Mouse (Mus musculus) monocyte, adult 2 months (primary cell): Measurements from ENCODE around the gene Rbm28.
A peak's percentile ranks its signal among the peaks of the same experiment; 100 is the strongest.
"Not testable (repeated sequence)": the region's sequence is repeated elsewhere in the genome, so short reads cannot be mapped to it uniquely, and the experiment has no call there.

Experiments used
- DNase-seq, 2 experiments: peaks; one replicate each; pipeline ENCODE4 v3.0.0; 2022; ENCODE audit warnings: low spot score in 2 of 2, low read depth in 1 of 2

The Rbm28 gene

DNA sequence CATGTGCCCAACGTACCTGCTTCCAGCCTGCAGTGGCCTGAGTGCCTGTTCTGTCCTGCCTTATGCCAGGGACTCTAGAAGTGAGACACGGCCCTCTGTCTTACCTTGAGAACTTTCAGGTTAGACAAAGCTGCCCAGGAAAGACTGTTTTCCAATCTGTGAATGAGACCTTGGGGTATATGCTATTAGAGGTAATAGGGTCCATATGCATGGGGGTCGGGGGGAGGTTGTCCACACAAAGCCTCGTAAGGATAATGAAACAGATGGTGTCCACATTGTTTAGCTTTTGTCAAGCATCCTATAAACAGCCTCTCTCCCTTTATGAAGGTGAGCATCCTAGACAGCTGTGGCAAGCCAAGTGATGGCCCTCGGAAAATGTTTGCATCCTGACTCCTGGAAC is 30.3 kb upstream of the Rbm28 start:
- no peak for DNase-seq

DNA sequence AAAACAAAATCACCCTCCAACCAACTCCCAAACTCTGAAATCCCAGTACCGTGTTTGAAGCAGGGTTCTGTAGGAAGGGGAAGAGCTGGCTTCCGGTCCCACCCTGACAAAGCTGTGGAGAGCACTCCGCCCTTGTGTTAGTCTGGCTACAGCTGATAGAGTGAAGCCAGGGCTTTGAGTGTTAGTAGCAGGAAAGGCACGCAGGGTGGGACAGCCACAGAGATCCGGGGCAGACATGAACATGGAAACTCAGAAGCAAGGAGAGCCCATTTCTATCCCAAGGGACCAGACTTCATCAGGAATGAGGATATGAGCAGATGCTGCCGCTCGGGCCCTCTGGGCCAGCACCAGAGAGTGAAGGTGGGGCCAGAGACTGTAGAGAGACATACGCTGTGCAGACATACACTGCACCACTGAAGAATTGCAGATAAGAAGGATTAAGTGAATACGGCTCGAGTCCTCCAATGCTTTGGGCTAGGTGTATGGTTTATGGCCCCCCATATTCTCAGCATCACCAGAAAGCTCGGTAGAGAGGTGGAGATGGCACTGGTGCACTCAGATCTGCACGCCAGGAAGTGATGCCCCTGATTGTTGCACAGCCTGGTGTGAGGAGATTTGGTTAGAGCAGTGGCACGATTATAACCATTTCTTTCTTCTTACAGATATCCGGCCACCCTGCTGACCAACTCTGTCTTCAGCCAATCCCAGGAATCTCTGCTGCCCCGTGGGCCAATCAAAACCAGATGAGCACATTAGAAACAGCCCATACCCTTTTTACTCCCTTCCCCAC is 29.4 kb upstream of the Rbm28 start:
- no peak for DNase-seq

DNA sequence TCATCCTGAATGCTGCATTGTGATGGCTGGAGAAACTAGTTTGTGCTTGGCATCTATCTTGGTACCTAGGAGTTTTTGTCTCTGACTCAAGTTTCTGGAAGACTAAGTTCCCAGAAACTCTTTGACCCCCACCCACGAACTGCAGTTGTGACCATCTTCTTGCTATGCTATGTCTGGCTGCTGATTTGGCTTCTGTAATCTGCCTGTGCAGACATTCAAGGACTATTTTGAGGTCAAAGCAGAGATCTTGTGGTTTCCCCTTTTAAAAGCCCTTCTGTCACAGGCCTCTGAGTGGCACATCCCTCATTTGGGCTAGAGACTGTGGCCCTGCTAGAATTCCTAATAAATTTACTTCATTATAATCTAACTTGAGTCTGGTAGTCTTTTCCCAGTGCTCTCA is 23.1 kb upstream of the Rbm28 start:
- DNase-seq, result no peak

DNA sequence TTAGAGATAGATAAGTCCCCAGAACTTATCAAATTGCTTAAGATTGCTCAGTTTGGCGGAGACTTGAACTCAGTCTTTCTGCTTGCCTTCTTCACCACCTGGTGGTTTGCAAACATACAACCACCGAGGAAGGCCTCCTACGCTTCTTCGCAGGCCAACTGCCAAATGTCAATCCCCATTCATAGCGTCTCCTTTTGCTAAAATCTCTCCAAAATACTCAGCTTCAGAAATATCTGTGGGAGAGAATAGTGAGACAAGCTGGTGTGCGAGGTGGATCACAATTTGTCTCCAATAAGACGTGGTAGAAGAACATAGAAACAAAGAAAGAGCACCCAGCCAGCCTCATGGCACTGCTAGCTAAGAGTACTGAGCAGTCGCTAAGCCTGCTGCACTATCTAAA is 15.0 kb upstream of the Rbm28 start:
- DNase-seq, result no peak

DNA sequence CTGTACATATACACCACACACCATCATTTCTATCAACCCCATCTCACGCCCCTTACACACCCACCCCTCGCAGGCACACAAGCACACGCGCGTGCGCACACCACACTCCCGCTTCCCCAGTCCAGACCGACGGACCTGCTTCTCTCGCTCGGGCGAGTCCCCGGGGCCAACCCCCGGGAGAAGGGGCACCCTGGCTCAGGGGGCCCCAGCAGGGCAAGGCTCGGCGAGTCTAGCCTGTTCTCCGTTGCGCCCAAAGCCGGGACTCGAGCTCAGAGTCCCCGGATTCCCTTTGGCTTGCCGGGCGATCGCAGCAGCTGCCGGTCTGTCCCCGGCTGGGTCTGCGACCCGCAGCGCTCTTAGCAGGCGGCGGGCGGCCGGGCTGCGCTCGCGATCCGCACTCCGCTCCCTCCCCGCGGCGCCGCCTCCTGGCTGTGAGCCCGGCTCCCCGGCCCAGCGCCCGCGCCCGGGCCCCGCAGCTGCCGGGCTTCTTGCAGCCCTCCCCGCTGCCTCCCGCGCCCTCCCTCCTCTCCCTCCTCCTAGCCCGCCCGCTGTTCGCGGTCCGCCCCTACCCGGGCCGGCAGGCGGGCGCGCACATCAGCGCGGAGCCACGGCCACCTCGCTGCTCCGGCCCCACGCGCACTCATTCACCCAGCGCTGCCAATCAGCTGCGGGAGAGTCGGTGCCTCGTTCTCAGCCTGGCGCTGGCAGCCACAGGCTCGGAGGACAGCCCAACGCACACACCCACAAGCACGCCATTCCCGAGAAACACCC is 14.3 kb upstream of the Rbm28 start, which contains the start of gene Prrt4:
Gene Prrt4, minus strand, starts transcription at position 697 of the 771 bp plus-strand sequence.
- no peak for DNase-seq

DNA sequence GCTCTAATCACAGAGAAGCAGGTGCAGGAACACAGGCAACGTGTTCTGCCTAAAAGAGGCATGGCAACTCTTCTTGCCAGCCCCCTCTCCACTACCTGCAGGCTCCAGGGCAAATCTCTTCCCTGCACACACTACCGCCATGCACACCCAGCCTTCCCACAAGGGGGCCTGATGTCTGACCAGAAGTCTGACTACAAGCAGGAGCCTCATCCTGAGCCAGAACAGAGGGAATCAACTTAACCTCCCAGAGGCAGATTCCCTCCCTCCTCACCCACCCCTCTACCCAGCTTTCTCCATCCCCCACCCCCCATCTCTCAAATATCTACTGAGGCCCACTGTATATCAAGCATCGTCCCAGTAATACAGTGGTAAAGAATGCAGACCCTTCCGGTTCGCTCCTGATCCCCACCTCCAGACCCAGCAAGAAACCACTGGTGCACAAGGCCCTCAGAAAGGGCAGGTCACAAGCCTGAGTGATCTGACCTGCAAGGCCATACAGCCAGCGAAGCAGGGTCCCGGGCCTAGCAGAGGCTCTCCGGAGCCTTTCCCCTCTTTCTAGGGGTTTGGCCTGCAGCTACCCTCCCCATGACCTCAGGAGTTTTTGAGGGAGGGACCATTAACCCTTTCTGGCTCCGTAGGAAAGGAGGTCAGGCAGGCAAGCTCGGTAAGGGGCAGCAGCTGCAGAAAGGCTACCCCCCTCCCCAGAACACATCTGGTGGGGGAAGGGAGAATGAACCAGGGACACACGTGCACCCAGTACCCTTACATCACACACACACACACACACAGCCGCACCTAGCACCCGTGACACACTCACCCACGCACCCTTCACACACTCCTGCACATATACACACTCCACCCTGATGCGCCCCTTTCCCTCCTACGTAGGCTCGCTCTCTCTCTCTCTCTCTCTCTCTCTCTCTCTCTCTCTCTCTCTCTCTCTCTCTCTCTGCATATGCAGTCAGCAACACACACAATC is 13.4 kb upstream of the Rbm28 start:
- no peak for DNase-seq

DNA sequence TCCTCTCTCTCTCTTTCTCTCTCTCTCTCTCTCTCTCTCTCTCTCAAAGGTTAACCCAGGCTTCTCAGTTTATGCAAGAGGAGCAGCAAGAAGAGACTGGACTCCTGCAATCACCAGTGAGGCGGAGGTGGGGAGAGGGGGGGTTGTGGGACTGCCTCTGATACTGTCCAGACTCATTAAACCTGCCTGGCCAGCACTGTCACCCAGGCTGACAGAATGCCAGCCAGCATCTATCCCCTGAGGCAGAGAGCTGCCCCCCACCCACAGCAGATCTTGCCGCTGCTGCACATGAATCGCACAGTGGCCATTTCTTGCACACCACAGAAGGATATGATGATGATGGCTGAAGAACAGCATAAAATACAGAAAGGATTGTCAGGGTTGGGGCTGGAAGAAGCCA is 10.3 kb upstream of the Rbm28 start:
- DNase-seq, result no peak

DNA sequence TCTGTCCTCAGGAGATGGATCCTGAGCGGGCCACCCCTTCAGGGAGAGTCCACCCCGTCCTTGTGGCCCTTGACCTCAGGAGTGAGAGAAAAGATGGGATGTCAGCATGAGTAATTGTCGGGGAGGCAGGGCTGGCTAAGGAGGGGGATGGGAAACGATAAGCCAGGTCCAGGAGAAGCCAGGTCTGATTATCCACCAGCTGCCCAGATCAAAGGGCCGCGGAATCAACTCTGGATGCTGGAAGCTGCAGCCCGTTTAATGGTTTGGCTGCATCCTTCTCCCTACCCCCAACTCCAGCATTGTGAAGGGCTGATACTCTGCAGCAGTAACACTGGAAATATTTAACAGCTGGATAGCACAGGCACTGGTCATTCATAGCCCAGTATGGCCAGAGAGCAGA is 9.6 kb upstream of the Rbm28 start:
- no peak for DNase-seq

DNA sequence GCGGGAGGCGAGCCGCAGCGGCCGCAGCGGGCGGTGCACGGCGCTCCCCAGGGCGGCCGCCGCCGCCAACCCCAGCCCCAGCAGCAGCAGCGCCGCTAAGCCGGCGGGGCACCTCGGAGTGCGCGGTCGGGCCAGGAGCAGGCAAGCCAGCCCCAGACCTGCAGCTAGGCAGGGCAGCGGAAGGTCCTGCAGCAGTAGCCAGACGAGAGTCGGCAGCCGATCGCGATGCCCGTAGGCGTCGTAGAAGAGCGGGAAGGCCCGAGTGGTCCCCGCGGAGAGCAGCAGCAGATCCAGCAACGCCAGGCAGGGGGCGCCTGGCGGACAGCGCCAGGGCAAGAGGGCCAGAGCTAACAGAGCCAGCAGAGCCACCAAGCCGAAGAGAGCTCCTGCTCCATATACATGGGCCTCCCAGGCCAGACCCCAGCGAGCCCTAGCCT is 6.2 kb upstream of the Rbm28 start:
- DNase-seq, result peak in 1 of 2 experiments; percentile 46

DNA sequence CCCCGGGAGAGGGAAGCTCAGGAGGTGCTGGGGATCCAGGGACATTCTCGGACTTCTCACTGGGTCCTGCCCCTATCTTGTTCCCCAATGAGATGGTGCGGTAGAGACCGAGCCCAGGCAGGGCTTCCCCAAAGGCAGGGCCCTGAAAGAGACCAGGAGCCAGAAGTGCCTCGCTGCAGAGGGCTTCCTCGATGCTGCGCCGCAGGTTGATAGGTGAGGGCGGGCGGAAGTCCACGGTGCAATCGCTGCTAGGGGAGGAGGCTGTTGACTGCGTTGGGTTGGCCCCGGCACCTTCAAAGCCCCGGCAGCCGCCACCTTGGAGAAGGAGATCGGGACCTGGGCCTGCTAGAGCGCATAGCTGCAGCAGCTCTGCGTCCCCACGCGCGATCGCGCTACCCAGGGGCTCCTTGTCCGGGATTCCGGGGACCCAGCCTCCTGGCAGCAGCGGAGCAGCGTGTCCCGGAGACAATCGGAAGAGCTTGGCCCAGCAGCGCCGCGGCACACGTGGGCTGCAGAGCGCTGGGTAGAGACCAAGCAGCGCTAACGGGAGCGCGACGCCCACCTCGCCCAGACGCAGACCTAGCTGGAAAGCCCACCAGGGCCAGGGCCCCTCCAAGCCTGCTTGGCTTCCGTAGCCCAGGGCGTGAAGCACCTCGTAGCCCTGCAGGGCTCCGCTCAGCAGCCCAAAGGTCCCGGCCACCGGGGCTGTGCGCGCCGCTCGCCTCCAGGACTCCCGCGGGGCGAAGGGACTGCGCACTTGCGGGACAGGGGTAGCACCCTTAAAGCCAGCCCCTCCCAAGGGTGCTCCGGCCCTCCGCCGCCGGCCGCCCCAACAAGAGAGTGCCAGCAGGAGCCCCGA is 5.5 kb upstream of the Rbm28 start:
- DNase-seq, result no peak

DNA sequence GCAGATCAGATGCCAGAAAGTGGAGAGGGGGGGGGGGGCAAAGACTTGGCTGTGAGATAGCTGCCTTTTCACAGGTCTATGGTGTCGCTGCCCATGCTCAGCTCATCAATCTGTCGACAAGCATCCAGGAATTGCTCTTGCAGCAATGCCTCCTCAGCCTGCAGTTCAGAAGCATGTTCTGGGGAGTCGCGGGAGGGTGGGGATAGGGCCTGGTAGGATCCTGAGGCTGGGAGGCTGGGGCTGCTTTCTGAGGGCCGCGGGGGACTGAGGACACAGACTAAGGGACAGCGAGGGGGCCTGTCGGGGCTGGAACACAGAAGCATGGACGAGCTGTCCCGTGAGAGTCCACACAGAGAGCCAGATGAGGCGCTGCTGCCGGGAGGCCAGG is 4.9 kb upstream of the Rbm28 start:
- no peak for DNase-seq

DNA sequence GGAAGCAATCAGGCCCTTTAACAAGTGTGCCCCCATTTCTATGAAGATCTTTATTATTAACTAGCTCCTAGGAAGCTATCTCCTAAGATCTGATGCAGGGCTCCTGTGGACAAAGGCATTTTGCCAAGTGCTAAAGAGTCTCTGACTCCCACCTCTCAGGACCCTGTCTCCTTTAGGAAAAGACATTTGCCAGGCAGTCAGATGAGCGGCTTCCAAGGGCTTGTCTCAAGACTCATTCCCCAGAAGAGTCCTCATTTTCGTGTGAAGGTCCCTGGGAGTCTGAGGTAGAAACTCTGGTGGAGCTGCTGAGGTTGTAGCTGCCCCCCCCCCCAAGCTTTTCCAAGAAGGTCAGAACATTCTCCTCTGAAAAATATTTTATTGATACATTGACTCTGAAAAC is 4.1 kb upstream of the Rbm28 start:
- no peak for DNase-seq

DNA sequence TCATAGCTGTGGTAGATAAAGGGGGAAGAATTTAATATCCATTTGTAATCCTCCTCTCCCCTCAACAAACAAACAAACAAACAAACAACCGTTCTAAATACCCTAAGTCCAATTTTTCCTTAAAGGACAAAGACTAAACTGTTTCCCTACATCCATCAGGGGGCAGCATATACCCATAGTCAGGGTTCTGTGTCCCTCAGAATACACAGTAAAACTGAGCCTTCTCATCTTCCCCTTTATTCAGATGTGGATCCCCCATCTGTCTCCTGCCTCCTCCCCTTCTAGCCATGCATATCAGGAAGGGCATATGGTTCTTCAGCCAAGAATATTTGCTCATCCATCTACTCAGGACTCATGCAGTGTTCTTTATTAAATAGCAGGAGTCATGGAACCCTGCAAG is 1.4 kb upstream of the Rbm28 start:
- DNase-seq, result no peak

DNA sequence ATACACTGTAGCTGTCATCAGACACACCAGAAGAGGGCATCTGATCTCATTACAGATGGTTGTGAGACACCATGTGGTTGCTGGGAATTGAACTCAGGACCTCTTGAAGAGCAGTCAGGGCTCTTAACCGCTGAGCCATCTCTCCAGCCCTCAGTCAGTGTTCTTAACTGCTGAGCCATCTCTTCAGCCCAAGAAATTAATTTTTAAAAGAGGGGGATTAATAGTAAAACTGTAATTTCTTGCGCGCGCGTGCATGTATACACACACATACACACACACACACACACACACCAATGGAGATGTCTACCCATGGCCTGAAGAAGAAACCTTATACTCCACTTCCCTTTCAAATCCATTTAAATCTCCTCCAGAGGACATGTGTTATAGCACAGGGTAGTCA is 3.5 kb downstream of the Rbm28 start:
- not testable (repeated sequence) for DNase-seq

DNA sequence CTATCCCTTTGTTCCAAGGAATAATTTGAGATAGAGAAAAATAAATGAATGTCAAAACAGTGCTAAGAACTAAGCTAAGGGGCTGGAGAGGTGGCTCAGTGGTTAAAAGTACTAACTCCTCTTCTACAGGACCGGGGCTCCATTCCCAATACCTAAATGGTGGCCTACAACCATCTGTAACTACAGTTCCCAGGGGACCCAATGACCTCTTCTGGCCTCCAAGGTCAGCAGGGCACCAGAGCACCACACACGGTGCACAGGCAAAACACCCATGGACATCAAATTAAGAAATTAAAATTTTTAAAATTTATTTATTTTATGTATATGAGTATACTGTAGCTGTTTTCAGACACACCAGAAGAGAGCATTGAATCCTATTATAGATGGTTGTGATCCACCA is 4.0 kb downstream of the Rbm28 start:
- no peak for DNase-seq

DNA sequence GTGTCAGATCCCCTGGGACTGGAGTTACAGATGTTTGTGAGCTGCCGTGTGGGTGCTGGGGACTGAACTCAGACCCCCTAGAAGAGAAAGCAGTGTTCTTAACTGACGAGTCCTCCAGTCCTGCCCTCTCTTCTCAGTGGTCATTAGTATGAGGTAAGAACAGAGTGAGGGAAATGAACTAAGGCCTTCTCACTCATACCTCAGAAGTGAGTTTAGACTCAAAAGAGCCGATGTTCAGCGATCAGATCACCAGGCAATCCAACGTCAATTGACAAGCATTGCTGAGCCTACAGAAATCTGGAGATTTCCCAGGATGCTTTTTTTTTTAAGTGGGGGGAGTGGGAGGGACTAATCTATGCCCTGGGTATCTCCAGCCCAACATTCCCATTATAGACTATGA is 8.5 kb downstream of the Rbm28 start:
- DNase-seq, result no peak

DNA sequence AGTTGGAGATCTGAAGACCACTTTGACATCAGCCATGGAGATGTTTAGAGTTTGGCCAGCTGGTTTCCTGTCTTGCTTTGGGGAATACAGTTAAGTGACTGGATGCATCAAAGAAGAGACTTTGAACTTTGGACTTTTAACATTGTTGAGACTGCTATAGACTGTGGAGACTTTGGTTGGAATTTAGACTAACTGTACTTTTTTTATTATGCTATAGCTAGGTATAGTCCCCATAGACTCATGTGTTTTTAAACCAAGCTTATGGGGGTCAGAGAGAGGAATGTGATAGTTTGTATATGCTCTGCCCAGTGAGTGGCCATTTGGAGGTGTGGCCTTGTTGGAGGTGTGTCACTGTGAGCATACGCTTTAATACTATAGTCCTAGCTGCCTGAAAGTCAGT is 14.8 kb downstream of the Rbm28 start:
- DNase-seq, result no peak

DNA sequence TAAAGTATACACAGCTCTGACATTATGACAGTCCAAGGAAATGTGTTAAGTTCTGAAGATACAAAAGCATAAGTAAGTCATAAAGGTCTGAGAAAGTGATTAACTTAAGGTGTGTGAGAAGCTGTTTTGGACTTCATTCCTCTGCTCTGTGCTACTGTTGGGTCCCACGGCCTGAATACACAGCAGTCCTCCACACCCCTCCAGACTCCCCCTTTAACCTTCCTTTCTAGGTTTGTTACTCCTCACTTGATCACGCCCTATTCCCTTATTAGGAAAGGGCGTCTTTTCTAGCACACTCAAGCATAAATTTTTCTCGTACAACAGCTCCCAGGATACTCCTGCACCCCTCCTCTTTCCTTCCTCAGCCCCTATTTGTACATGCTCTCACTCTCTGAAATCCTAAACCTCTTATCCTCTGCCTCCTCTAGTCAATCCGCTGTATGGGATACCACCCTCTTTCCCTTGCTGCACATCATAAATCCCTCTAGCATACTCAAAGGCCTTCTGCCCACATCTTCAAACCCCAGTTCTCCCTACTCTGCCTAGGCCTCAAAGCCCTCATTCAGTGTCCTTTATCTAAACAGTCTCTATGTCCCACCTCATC is 17.3 kb downstream of the Rbm28 start:
- DNase-seq, result no peak

DNA sequence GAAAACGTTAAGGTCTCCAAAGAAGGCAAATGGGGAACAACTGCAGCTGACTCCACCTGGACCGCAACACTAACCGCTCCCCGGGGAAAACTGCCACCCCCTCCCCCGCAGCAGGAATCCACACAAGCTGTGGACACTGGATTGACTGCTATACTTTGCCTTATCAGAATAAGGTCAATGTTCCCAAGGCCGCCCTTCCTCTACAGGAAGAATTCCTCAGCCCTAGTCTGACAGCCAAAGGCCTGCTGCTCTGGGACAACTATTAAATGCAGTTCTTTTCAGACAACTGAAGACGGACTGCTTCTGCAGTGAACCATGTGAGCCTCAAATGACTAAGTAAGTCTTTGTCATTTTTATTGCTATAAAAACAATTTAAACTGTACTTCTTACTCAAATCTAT is 18.2 kb downstream of the Rbm28 start:
- no peak for DNase-seq
